Mouse (Mus musculus) stomach, embryonic 16.5 days (tissue): ENCODE data around the gene Rad18. TPM values are rescaled to one million over a fixed set of nuclear protein-coding genes. Genes with fewer than 3 reads are reported as not detected.

Experiments
- ATAC-seq: fragments of 200-750 bp; cut with Nextera tagmentation; 2 replicates; pipeline ENCODE4 v1.8.0; 2017; ENCODE audit warnings: moderate number of reproducible peaks, moderate TSS enrichment; ENCODE audit not compliant: insufficient read depth, low FRiP score
- H3K27ac ChIP-seq: fragments of 300-500 bp; sonication (generic); 2 replicates; pipeline ENCODE4 v1.5.1; 2014; ENCODE audit warnings: low read length
- H3K27me3 ChIP-seq: fragments of 300-500 bp; sonication (generic); 2 replicates; pipeline ENCODE4 v1.6.1; 2014; ENCODE audit warnings: low read length, control low read depth, mixed read lengths; ENCODE audit not compliant: control insufficient read depth, insufficient read depth
- H3K36me3 ChIP-seq: fragments of 300-500 bp; sonication (generic); 2 replicates; pipeline ENCODE4 v1.6.1; 2014; ENCODE audit warnings: low read length; ENCODE audit not compliant: control insufficient read depth, insufficient read depth
- H3K4me1 ChIP-seq: fragments of 300-500 bp; sonication (generic); 2 replicates; pipeline ENCODE4 v1.6.1; 2014; ENCODE audit warnings: low read length, control low read depth, mixed read lengths; ENCODE audit not compliant: control insufficient read depth, insufficient read depth
- H3K4me2 ChIP-seq: fragments of 300-500 bp; sonication (generic); 2 replicates; pipeline ENCODE4 v1.6.1; 2014; ENCODE audit warnings: low read depth, low read length, mixed read lengths
- H3K4me3 ChIP-seq: fragments of 300-500 bp; sonication (generic); replicated peaks from 2 replicates; pipeline ENCODE4 v1.5.1; 2014; ENCODE audit warnings: mild to moderate bottlenecking, low read length
- H3K9ac ChIP-seq: fragments of 300-500 bp; sonication (generic); 2 replicates; pipeline ENCODE4 v1.6.1; 2014; ENCODE audit warnings: low read length
- H3K9me3 ChIP-seq: fragments of 300-500 bp; sonication (generic); replicated peaks from 2 replicates; pipeline ENCODE4 v1.6.1; 2016; ENCODE audit warnings: low read length, control low read depth; ENCODE audit not compliant: control insufficient read depth
- WGBS: fragments of 180-500 bp; shearing (Covaris S2); extraction: QIAGEN DNeasy Blood & Tissue Kit; methylation state at CpG from one replicate; pipeline ENCODE4 v1.1.7; 2014; 5-methylcytosine and 5-hydroxymethylcytosine counted together
- polyA plus RNA-seq: library from polyadenylated mRNA; unstranded; fragments of >200 nt; fragmentation: Nextera tagmentation; extraction: Ambion mirVana; gene quantifications from 2 replicates; pipeline ENCODE4 v1.2.1, GENCODE M21; 2015

Rad18 gene
- polyA plus RNA-seq: 26.7 and 30.2 TPM in 2 replicates

DNA sequence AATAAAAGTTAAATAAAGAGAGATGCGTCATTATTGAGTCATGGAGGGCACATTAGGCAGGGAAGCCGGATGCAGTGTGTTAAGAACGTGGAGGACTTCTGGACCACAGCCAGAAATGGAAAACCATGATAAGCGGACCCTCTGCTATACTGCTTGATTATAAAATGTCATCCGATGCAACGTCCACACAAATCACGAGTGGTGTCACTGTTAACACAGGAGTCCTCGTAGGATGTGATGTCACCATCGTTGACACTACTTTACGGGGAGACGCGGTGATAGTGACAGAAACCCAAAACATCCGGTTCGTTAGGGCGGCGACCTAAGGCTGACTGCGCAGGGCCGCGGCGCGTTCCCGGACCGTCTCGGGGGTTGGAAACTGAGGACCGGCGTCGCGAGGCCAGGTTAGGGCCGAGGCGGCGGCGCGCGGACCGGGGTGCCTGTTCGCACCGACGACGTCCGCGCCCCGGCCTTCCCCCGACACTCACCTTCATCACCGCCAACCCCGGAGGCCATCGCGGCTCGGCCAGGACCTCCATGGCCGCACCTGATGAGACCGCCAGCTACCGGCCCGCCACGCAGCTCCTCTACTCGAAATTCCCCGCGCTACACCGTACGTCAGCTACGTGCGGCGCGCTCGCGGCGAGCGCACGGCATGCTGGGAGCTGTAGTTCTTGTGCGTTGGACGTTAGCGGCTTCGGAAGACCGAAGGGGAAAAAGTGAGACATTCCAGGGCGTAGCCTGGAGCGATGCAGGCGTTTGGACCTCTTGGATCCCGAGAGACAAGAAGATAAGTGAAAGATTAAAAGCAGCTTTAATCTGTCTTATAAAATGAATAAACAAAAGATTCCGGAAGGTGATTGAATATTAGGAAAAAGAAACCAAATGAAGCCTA lies at the start of gene Rad18:
Gene Rad18, minus strand, starts transcription at position 631 of the 895 bp plus-strand sequence.
- peak; percentile 92 for ATAC-seq
- Histone ChIP-seq H3K9ac (peak within 1 kb of the TSS; percentile 79), H3K4me3 (peak within 1 kb of the TSS; percentile 74), H3K4me1 (peaks cover 11% of the 10 kb centered on the region; the same call in 1 of the 2 replicates), H3K4me2 (peak within 1 kb of the TSS; percentile 61), H3K36me3 (no peaks in the 10 kb centered on the region), H3K27me3 (no peaks in the 10 kb centered on the region), H3K27ac (peak within 1 kb of the TSS; percentile 22; the same call in 1 of the 2 replicates), H3K9me3 (no peaks in the 10 kb centered on the region)
- WGBS: under 1% methylated on average over 72 of the region's 77 CpGs

DNA sequence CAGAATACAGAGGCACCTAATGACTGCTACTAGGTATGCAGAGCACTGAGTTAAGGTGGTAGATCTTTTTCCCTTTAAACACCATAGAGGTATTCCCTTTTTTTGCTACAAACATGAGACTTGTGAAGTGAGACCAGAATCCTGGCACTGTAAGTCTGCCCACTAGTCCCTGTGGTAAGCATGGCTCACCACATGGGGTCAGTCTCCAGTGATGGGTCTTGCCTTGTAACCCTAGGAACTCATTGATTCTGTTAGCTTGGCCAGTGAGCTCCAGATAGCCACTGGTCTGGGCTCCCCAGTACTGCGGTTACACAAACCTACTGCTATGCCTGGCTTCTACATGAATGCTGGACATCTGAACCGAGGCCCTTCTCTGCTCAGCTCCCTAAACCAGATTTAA lies 45.8 kb upstream of the Rad18 start:
- H3K27me3 ChIP-seq: no peaks in the 10 kb centered on the region
- no peak overlapping the region for H3K27ac ChIP-seq
- H3K4me3 ChIP-seq: no peak overlapping the region
- H3K9me3 ChIP-seq: no peaks in the 10 kb centered on the region
- 87% methylated on average over 2 of the region's 2 CpGs for WGBS
- no peak overlapping the region for H3K4me2 ChIP-seq
- H3K4me1 ChIP-seq: no peaks in the 10 kb centered on the region
- no peaks in the 10 kb centered on the region for H3K36me3 ChIP-seq
- no peak for ATAC-seq
- no peak overlapping the region for H3K9ac ChIP-seq

DNA sequence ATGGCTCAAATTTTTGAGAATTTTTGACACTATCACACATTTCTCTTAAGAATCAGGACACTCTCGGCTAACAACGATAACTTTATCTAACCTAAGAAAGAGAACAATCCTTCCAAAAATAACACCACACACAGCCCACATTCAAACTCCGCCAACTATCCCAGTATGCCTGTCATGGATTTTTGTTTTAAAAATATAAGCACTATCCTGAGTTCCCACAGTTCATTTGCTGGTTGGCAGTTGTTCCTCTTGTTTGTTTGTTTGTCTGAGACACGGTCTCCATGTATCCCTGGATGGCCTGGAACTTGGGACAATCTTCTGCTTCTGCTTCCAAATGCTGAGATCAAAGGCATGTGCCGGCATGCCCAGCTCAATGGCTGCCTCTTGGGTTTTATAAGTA lies 45.3 kb upstream of the Rad18 start:
- WGBS: 82% methylated on average over 5 of the region's 5 CpGs
- ATAC-seq: no peak

DNA sequence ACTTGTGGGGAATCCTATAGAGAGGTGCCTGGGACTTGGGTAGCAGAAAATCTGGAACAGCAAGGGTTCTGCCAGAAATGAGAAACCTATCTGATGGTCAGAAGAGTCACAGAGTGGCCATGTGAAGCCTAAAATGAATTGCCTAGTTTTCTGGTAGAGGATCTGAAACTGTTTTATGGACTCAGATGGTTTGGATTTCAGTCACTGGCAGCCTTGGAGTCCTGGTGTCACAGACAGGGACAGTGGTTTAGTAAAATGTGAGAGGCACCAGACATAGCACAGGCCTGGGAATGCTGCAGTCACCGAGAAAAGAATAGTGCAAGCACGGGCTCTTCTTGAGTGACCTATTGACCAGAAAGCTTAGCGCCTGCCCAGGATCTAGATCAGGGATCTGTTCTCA lies 43.1 kb upstream of the Rad18 start:
- H3K27ac ChIP-seq: no peak overlapping the region
- 92% methylated on average over 3 of the region's 3 CpGs for WGBS
- H3K36me3 ChIP-seq: no peaks in the 10 kb centered on the region
- no peak for ATAC-seq
- H3K27me3 ChIP-seq: no peaks in the 10 kb centered on the region
- H3K4me2 ChIP-seq: no peak overlapping the region
- H3K9ac ChIP-seq: no peak overlapping the region
- H3K4me3 ChIP-seq: no peak overlapping the region
- H3K9me3 ChIP-seq: no peaks in the 10 kb centered on the region
- H3K4me1 ChIP-seq: no peaks in the 10 kb centered on the region

More for the DNA sequence above, 45.3 kb upstream of the Rad18 start:
- Histone ChIP-seq H3K27ac (no peak overlapping the region), H3K27me3 (no peaks in the 10 kb centered on the region), H3K9ac (no peak overlapping the region), H3K4me2 (no peak overlapping the region), H3K36me3 (no peaks in the 10 kb centered on the region), H3K9me3 (no peaks in the 10 kb centered on the region), H3K4me3 (no peak overlapping the region), H3K4me1 (no peaks in the 10 kb centered on the region)

DNA sequence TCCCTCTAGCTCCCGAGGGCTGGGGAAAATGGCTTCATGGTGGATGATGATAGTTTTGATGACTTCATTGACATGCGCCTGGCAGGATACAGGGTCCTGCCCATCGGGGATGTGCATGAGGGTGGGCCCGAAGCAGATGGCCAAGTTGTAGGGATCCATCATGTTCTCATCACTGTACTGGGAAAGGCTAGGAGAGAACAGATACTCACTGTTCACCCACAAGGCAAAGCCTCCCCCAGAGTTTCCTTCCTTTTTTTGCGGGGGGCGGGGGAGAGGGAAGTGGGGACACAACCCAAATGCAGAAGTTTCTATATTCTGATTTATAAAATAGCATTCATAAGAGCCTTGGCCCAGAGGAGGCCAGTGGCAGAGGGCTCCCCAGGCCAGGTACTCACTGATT lies 42.4 kb upstream of the Rad18 start:
- Histone ChIP-seq H3K4me1 (no peaks in the 10 kb centered on the region), H3K27me3 (no peaks in the 10 kb centered on the region), H3K36me3 (no peaks in the 10 kb centered on the region), H3K9ac (no peak overlapping the region), H3K4me2 (no peak overlapping the region), H3K4me3 (no peak overlapping the region), H3K9me3 (no peaks in the 10 kb centered on the region), H3K27ac (no peak overlapping the region)
- WGBS: 86% methylated on average over 6 of the region's 6 CpGs
- ATAC-seq: no peak

DNA sequence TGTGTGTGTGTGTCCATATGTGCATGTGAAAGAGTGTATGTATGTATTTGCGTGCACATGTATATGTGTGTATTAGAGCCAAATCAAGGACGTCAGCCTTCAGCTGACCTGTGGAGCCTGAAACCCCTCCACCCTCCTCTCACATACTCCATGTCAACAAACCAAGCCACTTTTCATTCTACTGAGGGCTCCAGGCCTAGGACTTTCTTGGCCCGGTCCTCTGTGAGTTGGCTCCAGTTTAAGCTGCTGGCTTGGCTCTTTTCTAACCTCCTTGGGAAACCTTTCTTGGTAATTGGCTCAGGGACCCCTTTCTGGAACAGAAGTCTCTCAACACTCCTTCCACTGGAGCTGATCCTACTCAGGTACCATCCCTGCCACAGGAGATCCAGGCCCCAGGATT lies 40.0 kb upstream of the Rad18 start:
- Histone ChIP-seq H3K27ac (no peak overlapping the region), H3K4me2 (no peak overlapping the region), H3K4me3 (no peak overlapping the region), H3K4me1 (no peaks in the 10 kb centered on the region), H3K36me3 (0 out of 2 replicates have a peak, but pooled peaks cover 4% of the 10 kb centered on the region), H3K9me3 (0 out of 2 replicates have a peak, but pooled peaks cover 4% of the 10 kb centered on the region), H3K27me3 (no peaks in the 10 kb centered on the region), H3K9ac (no peak overlapping the region)
- WGBS: 81% methylated on average over 3 of the region's 3 CpGs
- no peak for ATAC-seq

DNA sequence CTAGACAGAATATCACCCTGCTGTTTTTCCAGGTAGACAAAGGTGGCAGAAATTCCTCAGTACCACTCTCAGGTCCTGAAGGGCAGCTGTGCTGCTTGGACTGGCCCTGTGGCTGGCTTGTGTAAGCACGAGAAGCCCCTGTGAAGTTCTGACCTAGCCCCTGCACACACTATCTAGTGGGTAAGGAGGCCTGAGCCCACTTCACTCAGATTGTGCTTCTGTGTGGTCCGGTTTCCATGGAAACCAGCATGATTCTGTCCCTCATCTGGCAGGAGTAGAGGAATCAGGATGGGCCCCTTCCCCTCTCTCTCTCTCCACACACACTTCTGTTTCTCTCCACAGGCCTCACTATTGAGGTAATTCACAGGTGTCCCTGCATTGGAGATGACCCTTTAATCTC lies 38.6 kb upstream of the Rad18 start:
- H3K9me3 ChIP-seq: 0 out of 2 replicates have a peak, but pooled peaks cover 4% of the 10 kb centered on the region
- no peak overlapping the region for H3K27ac ChIP-seq
- no peak overlapping the region for H3K9ac ChIP-seq
- WGBS: 82% methylated on average over 2 of the region's 2 CpGs
- H3K36me3 ChIP-seq: 0 out of 2 replicates have a peak, but pooled peaks cover 4% of the 10 kb centered on the region
- H3K4me1 ChIP-seq: no peaks in the 10 kb centered on the region
- no peak overlapping the region for H3K4me2 ChIP-seq
- ATAC-seq: no peak
- H3K4me3 ChIP-seq: no peak overlapping the region
- H3K27me3 ChIP-seq: no peaks in the 10 kb centered on the region

DNA sequence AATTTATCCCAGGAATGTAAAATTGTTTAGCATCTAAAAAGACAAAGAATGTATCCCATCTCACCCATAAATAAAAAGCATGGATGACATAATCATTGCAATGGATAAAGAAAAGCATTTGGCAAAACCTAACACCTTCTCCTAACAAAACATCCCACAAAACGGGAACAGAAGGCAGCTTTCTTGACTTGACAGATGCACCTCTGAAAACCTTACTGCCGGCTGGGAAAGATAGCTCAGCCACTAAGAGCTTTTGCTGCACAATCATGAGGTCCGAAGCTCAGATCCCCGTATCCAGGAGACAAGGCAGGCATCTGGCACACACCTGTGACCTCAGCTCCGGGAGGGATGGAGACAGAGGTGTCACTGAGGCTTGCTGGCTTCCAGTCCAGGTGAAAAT lies 37.5 kb upstream of the Rad18 start:
- no peaks in the 10 kb centered on the region for H3K27me3 ChIP-seq
- 0 out of 2 replicates have a peak, but pooled peaks cover 4% of the 10 kb centered on the region for H3K9me3 ChIP-seq
- 60% methylated on average over 5 of the region's 5 CpGs for WGBS
- H3K4me1 ChIP-seq: no peaks in the 10 kb centered on the region
- H3K4me3 ChIP-seq: no peak overlapping the region
- no peak overlapping the region for H3K27ac ChIP-seq
- H3K4me2 ChIP-seq: no peak overlapping the region
- no peak for ATAC-seq
- 0 out of 2 replicates have a peak, but pooled peaks cover 4% of the 10 kb centered on the region for H3K36me3 ChIP-seq
- H3K9ac ChIP-seq: no peak overlapping the region

DNA sequence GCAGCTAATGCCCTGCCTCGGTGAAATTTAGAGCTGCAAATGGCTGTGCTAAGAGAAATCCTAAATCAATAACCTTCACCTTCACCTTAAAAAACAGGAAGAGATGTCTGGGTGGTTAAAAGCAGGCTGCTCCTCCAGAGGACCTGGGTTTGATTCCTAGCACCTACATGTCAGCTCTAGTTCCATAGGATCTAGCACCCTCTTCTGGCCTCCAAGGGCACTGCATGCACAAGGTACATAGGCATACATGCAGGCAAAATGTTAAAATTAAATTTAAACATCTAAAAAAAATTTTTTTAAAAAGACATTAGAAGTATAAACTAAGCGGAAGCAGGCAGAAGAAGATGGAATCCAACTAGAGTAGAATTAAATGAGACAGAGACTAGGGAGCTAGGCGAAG lies 35.9 kb upstream of the Rad18 start:
- Histone ChIP-seq H3K4me1 (0 out of 2 replicates have a peak, but pooled peaks cover 5% of the 10 kb centered on the region), H3K27ac (no peak overlapping the region), H3K4me3 (no peak overlapping the region), H3K27me3 (no peaks in the 10 kb centered on the region), H3K9me3 (0 out of 2 replicates have a peak, but pooled peaks cover 4% of the 10 kb centered on the region), H3K4me2 (no peak overlapping the region), H3K36me3 (0 out of 2 replicates have a peak, but pooled peaks cover 4% of the 10 kb centered on the region), H3K9ac (no peak overlapping the region)
- no peak for ATAC-seq
- WGBS: 98% methylated on average over 3 of the region's 3 CpGs
